Mouse (Mus musculus) cerebellum, adult 2 months (tissue): ENCODE data around the gene Tmem62. TPM values are rescaled to one million over a fixed set of nuclear protein-coding genes. Genes with fewer than 3 reads are reported as not detected.

Experiments used
- DNase-seq, 2 experiments: peaks; one replicate each; pipeline ENCODE4 v3.0.0; 2021
- H3K27ac ChIP-seq: fragments of 200-500 bp; 2 replicates; pipeline ENCODE4 v1.5.1; 2012; ENCODE audit warnings: low read length, control low read depth, inconsistent platforms; ENCODE audit not compliant: insufficient read depth
- H3K27me3 ChIP-seq: fragments of 200-500 bp; 2 replicates; pipeline ENCODE4 v1.6.1; 2012; ENCODE audit warnings: inconsistent platforms, mild to moderate bottlenecking, low read length, moderate library complexity; ENCODE audit not compliant: control insufficient read depth, insufficient read depth
- H3K4me1 ChIP-seq: fragments of 200-500 bp; 2 replicates; pipeline ENCODE4 v1.6.1; 2011; ENCODE audit warnings: low read length; ENCODE audit not compliant: control insufficient read depth, insufficient read depth
- H3K4me3 ChIP-seq: fragments of 200-500 bp; replicated peaks from 2 replicates; pipeline ENCODE3; 2011; ENCODE audit warnings: mild to moderate bottlenecking, low read depth, low read length, control low read depth; ENCODE audit not compliant: insufficient read depth
- CTCF ChIP-seq: fragments of 200-500 bp; IDR thresholded peaks from 2 replicates; pipeline ENCODE4 v1.5.1; 2011; ENCODE audit warnings: low read depth, mild to moderate bottlenecking, control low read depth, low read length, moderate library complexity, borderline replicate concordance; ENCODE audit not compliant: insufficient read depth
- POLR2A ChIP-seq: fragments of 200-500 bp; IDR thresholded peaks from 2 replicates; pipeline ENCODE4 v1.6.1; 2011; ENCODE audit warnings: low read length, control low read depth, borderline replicate concordance; ENCODE audit not compliant: insufficient read depth
- WGBS: fragments of 180-500 bp; shearing (Covaris S2); methylation state at CpG from one replicate; pipeline ENCODE4 v1.1.7; 2018; 5-methylcytosine and 5-hydroxymethylcytosine counted together
- polyA plus RNA-seq: library from polyadenylated mRNA; depleted of rRNA; stranded (reverse); fragments of >200 nt; gene quantifications from 2 replicates; pipeline ENCODE4 v1.2.3, GENCODE M21; 2012

Gene Tmem62
- polyA plus RNA-seq, 1 experiment, result 68.0 TPM

DNA sequence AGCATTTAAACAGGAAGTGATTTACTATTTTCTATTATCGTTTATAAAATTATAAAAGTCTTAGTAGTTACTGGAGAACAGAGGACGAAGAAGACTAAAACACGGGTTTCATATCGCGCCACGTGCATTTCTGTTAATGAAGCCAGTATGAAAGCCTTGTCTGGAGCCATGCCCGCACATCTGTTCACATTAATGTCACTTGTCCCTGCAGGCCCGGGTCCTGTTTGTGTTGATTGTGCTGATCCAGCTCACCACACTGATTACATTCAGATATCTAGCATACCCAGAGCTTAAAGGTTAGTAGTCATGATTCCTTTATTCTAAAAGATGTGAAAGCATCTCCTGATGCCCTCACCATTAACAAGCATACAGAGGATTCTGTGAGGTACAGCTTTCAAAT, 22.0 kb downstream of the Tmem62 start:
- Histone ChIP-seq H3K4me1 (peaks cover 16% of the 10 kb centered on the region; the same call in 1 of the 2 replicates), H3K4me3 (no peak overlapping the region), H3K27me3 (no peaks in the 10 kb centered on the region), H3K27ac (no peak overlapping the region)
- TF ChIP-seq CTCF (no peak), POLR2A (no peak)
- no peak for DNase-seq
- WGBS, result 47% methylated on average over 8 of the region's 8 CpGs

DNA sequence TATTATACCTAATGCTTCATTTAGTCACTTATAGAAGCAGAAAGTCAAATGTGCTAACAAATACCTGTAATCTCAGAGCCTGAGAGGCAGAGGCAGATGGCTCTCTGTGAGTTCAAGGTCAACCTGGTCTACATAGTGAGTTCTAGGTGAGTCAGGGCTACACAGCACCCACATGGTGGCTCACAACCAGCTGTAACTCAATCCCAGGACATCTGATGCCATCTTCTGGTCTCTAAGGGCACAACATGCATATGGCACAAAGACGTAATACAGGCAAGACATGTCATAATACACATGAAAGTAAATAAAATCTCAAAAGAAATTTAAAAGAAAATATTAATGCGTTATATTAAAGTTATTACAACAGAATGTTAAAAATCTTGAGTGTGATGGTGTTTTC, 26.8 kb downstream of the Tmem62 start:
- 75% methylated on average over 2 of the region's 2 CpGs for WGBS
- peak in 1 of 2 experiments; percentile 47 for DNase-seq

GRCm38 (mm10) chr2:121004018-121004811, 27.4 kb downstream of the Tmem62 start:
- 24% methylated on average over 7 of the region's 7 CpGs for WGBS
- peaks cover 30% of the 10 kb centered on the region; the same call in 1 of the 2 replicates for H3K4me1 ChIP-seq
- peak overlapping the region; percentile 92 for H3K27ac ChIP-seq
- H3K27me3 ChIP-seq, result no peaks in the 10 kb centered on the region
- H3K4me3 ChIP-seq, result no peak overlapping the region
- TF ChIP-seq POLR2A, result no peak
- no peak for TF ChIP-seq CTCF
- DNase-seq, result peak; percentile 87 to 95

More for the DNA sequence above, 26.8 kb downstream of the Tmem62 start:
- H3K4me1 ChIP-seq, result peaks cover 33% of the 10 kb centered on the region; the same call in 1 of the 2 replicates
- no peaks in the 10 kb centered on the region for H3K27me3 ChIP-seq
- peak overlapping the region; percentile 82 for H3K27ac ChIP-seq
- TF ChIP-seq CTCF, result peak; percentile 48; the same call in 1 of the 2 replicates
- no peak for TF ChIP-seq POLR2A
- no peak overlapping the region for H3K4me3 ChIP-seq

GRCm38 (mm10) chr2:121006986-121007385, 30.2 kb downstream of the Tmem62 start:
- Histone ChIP-seq H3K27me3 (no peaks in the 10 kb centered on the region), H3K4me1 (peaks cover 34% of the 10 kb centered on the region; the same call in 1 of the 2 replicates), H3K27ac (peak overlapping the region; percentile 88), H3K4me3 (no peak overlapping the region)
- WGBS, result 9% methylated on average over 1 of the region's 1 CpGs
- DNase-seq, result peak; percentile 86 to 96
- TF ChIP-seq POLR2A (peak; percentile 36; the same call in 1 of the 2 replicates), CTCF (no peak)

DNA sequence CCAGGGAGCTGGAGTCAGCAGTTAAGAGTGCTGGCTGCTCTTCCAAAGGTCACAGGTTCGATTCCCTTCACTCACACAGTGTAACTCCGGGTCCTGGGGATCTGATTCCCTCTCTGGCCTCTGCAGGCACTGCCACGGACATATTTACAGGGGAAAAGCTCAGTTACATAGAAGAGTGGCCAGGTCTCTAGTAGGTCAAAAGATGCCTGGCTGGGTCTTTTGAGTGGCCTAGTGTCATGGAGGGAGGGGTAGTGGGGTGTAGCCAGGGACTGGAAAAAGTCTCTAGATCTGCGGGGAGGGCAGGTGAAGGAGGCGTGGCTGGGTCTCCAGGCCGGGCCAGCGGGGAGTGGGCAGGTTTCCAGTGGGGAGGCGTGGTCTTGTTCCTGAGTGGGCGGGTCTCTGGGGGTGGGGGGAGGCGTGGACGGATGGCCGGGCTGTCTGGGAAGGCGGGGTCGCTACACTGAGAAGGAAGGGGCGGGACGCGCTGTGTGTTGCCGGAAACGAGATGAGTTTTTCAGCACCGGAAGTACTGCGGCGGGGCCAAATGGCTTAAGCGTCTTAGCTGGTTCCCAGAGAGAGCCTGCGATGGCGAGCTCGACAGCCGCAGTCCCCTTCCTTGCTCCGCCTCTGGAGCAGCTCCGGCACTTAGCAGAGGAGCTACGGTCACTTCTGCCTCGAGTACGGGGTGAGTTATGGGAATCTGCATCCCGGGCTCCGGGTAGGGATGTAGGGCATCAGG, 31.3 kb downstream of the Tmem62 start, which contains the start of gene Ccndbp1:
TSS of gene Ccndbp1 (plus strand) at position 479 of the 739 bp plus-strand sequence.
- peak; percentile 86 to 87 for DNase-seq
- Histone ChIP-seq H3K4me1 (peaks cover 34% of the 10 kb centered on the region; the same call in 1 of the 2 replicates), H3K27me3 (no peaks in the 10 kb centered on the region), H3K4me3 (peak within 1 kb of the TSS; percentile 80), H3K27ac (peak within 1 kb of the TSS; percentile 85)
- TF ChIP-seq CTCF, result no peak
- TF ChIP-seq POLR2A, result peak; percentile 59; the same call in 1 of the 2 replicates
- 1% methylated on average over 34 of the region's 34 CpGs for WGBS

- Histone ChIP-seq H3K27ac (peak overlapping the region; percentile 85), H3K4me1 (peaks cover 32% of the 10 kb centered on the region; the same call in 1 of the 2 replicates), H3K4me3 (peak overlapping the region; percentile 80), H3K27me3 (no peaks in the 10 kb centered on the region)
- WGBS, result 1% methylated on average over 12 of the region's 12 CpGs
- no peak for DNase-seq
- TF ChIP-seq CTCF, result no peak
- no peak for TF ChIP-seq POLR2A
Measured at GRCm38 (mm10) chr2:121008664-121009007, 31.8 kb downstream of the Tmem62 start.

DNA sequence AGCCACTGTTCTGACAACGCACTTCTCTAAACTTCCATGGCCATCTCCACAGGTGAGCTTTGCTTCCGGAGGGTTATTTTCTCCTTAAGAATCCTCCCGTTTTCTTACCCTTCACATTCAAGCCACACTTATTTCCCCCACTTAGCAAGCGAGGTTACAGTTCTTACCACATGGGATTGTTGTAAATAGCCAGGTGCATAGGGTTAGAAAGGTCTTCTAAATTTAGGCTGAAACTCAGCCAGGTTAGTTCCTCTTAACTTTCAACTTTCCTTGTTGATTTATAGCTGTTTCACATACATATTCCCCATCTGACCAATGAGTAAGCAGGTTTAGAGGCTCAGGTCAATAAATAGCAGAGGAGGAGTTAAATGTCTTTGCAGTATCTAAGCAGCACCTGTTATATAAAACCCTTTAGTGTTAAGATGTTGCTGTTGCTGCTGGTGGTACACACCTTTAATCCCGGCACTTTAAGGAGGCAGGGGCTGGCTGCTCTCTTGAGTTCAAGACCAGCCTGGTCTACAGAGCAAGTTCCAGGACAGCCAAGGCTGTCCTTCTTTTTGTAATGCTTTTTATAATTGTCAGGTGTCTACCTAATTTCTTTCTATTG, 32.4 kb downstream of the Tmem62 start:
- TF ChIP-seq CTCF, result no peak
- no peak for TF ChIP-seq POLR2A
- peak overlapping the region; percentile 85 for H3K27ac ChIP-seq
- DNase-seq, result peak in 1 of 2 experiments; percentile 32
- 6% methylated on average over 5 of the region's 5 CpGs for WGBS
- H3K4me1 ChIP-seq, result peaks cover 27% of the 10 kb centered on the region; the same call in 1 of the 2 replicates
- no peaks in the 10 kb centered on the region for H3K27me3 ChIP-seq
- H3K4me3 ChIP-seq, result peak overlapping the region; percentile 80
